Mouse (Mus musculus) embryonic facial prominence, embryonic 14.5 days (tissue): ENCODE results near the gene Pidd1. TPM values are rescaled to one million over a fixed set of nuclear protein-coding genes. Genes with fewer than 3 reads are reported as not detected.
A peak's percentile ranks its signal among the peaks of the same experiment; 100 is the strongest.

Experiments used
- ATAC-seq: fragments of 200-750 bp; cut with Nextera tagmentation; 2 replicates; pipeline ENCODE4 v1.8.0; 2017; ENCODE audit warnings: low read depth, moderate number of reproducible peaks, moderate TSS enrichment
- DNase-seq: peaks from one replicate; pipeline ENCODE4 v3.0.0-alpha.2; 2015; ENCODE audit warnings: low spot score
- H3K27ac ChIP-seq: fragments of 300-500 bp; sonication (generic); replicated peaks from 2 replicates; pipeline ENCODE4 v1.5.1; 2014; ENCODE audit warnings: low read depth, mild to moderate bottlenecking, low read length, moderate library complexity
- H3K27me3 ChIP-seq: fragments of 300-500 bp; sonication (generic); replicated peaks from 2 replicates; pipeline ENCODE4 v1.6.1; 2014; ENCODE audit warnings: low read length; ENCODE audit not compliant: control insufficient read depth, insufficient read depth
- H3K36me3 ChIP-seq: fragments of 300-500 bp; sonication (generic); 2 replicates; pipeline ENCODE4 v1.6.1; 2014; ENCODE audit warnings: low read length, mixed read lengths; ENCODE audit not compliant: control insufficient read depth, insufficient read depth
- H3K4me1 ChIP-seq: fragments of 300-500 bp; sonication (generic); 2 replicates; pipeline ENCODE4 v1.6.1; 2014; ENCODE audit warnings: antibody characterized with exemption, low read length; ENCODE audit not compliant: control insufficient read depth, insufficient read depth
- H3K4me2 ChIP-seq: fragments of 300-500 bp; sonication (generic); 2 replicates; pipeline ENCODE4 v1.6.1; 2014; ENCODE audit warnings: low read depth, mild to moderate bottlenecking, low read length, moderate library complexity, mixed read lengths
- H3K4me3 ChIP-seq: fragments of 300-500 bp; sonication (generic); 2 replicates; pipeline ENCODE4 v1.5.1; 2014; ENCODE audit warnings: low read depth, mild to moderate bottlenecking, low read length
- H3K9ac ChIP-seq: fragments of 300-500 bp; sonication (generic); 2 replicates; pipeline ENCODE4 v1.6.1; 2014; ENCODE audit warnings: low read depth, mild to moderate bottlenecking, low read length, moderate library complexity, mixed read lengths
- H3K9me3 ChIP-seq: fragments of 300-500 bp; sonication (generic); 2 replicates; pipeline ENCODE4 v1.6.1; 2016; ENCODE audit warnings: low read length; ENCODE audit not compliant: control insufficient read depth
- WGBS: fragments of 180-500 bp; shearing (Covaris S2); extraction: QIAGEN DNeasy Blood & Tissue Kit; methylation state at CpG from one replicate; pipeline ENCODE4 v1.1.7; 2014; 5-methylcytosine and 5-hydroxymethylcytosine counted together
- polyA plus RNA-seq: library from polyadenylated mRNA; unstranded; fragments of >200 nt; fragmentation: Nextera tagmentation; extraction: Ambion mirVana; gene quantifications from 2 replicates; pipeline ENCODE4 v1.2.1, GENCODE M21; 2014

Gene Pidd1
- 7.1 and 7.4 TPM in 2 replicates for polyA plus RNA-seq

- Histone ChIP-seq H3K9me3 (no peaks in the 10 kb centered on the region), H3K27me3 (no peaks in the 10 kb centered on the region), H3K4me1 (peaks cover 23% of the 10 kb centered on the region), H3K27ac (peak within 1 kb of the TSS; percentile 4; the same call in 1 of the 2 replicates), H3K4me3 (peak within 1 kb of the TSS; percentile 40), H3K4me2 (peak within 1 kb of the TSS; percentile 67), H3K9ac (peak within 1 kb of the TSS; percentile 56), H3K36me3 (peaks cover 34% of the 10 kb centered on the region)
- WGBS, result under 1% methylated on average over 22 of the region's 25 CpGs
- ATAC-seq (peak; percentile 63), DNase-seq (peak; percentile 92)
Observed at GRCm38 (mm10) chr7:141443828-141444237, at the start of gene Pidd1. TSS of gene Pidd1 (minus strand) at chr7:141444025.

GRCm38 (mm10) chr7:141492738-141493137 is 48.9 kb upstream of the Pidd1 start:
- 85% methylated on average over 5 of the region's 5 CpGs for WGBS
- no peak for DNase-seq
- no peaks in the 10 kb centered on the region for H3K4me1 ChIP-seq

GRCm38 (mm10) chr7:141491151-141491550 is 47.3 kb upstream of the Pidd1 start:
- ATAC-seq (no peak), DNase-seq (no peak)
- Histone ChIP-seq H3K9me3 (no peaks in the 10 kb centered on the region), H3K4me2 (no peak overlapping the region), H3K27me3 (no peaks in the 10 kb centered on the region), H3K9ac (no peak overlapping the region), H3K36me3 (peaks cover 36% of the 10 kb centered on the region; the same call in 1 of the 2 replicates), H3K27ac (no peak overlapping the region), H3K4me1 (no peaks in the 10 kb centered on the region), H3K4me3 (no peak overlapping the region)
- WGBS, result 81% methylated on average over 2 of the region's 2 CpGs

More at GRCm38 (mm10) chr7:141492738-141493137, 48.9 kb upstream of the Pidd1 start:
- Histone ChIP-seq H3K36me3 (peaks cover 39% of the 10 kb centered on the region; the same call in 1 of the 2 replicates), H3K4me2 (no peak overlapping the region), H3K9me3 (no peaks in the 10 kb centered on the region), H3K4me3 (no peak overlapping the region), H3K9ac (no peak overlapping the region), H3K27ac (no peak overlapping the region), H3K27me3 (no peaks in the 10 kb centered on the region)
- ATAC-seq, result no peak

GRCm38 (mm10) chr7:141487141-141487540 is 43.3 kb upstream of the Pidd1 start:
- 78% methylated on average over 7 of the region's 7 CpGs for WGBS
- Histone ChIP-seq H3K4me3 (no peak overlapping the region), H3K27me3 (peaks cover 8% of the 10 kb centered on the region), H3K9ac (no peak overlapping the region), H3K4me1 (peaks cover 7% of the 10 kb centered on the region; the same call in 1 of the 2 replicates), H3K9me3 (no peaks in the 10 kb centered on the region), H3K27ac (no peak overlapping the region), H3K36me3 (peaks cover 14% of the 10 kb centered on the region; the same call in 1 of the 2 replicates), H3K4me2 (no peak overlapping the region)
- no peak for ATAC-seq
- DNase-seq, result no peak

- Histone ChIP-seq H3K9ac (no peak overlapping the region), H3K9me3 (no peaks in the 10 kb centered on the region), H3K4me1 (peaks cover 7% of the 10 kb centered on the region; the same call in 1 of the 2 replicates), H3K36me3 (0 out of 2 replicates have a peak, but pooled peaks cover 6% of the 10 kb centered on the region), H3K27ac (no peak overlapping the region), H3K4me3 (no peak overlapping the region), H3K27me3 (peaks cover 14% of the 10 kb centered on the region), H3K4me2 (no peak overlapping the region)
- DNase-seq (no peak), ATAC-seq (no peak)
- WGBS, result 100% methylated on average over 1 of the region's 1 CpGs
Observed at GRCm38 (mm10) chr7:141486239-141486638, 42.4 kb upstream of the Pidd1 start.

- Histone ChIP-seq H3K27me3 (peaks cover 14% of the 10 kb centered on the region), H3K36me3 (0 out of 2 replicates have a peak, but pooled peaks cover 3% of the 10 kb centered on the region), H3K9me3 (no peaks in the 10 kb centered on the region), H3K4me1 (peaks cover 7% of the 10 kb centered on the region; the same call in 1 of the 2 replicates), H3K4me3 (no peak overlapping the region), H3K4me2 (no peak overlapping the region), H3K27ac (no peak overlapping the region), H3K9ac (no peak overlapping the region)
- ATAC-seq (no peak), DNase-seq (no peak)
- WGBS, result 87% methylated on average over 2 of the region's 2 CpGs
Observed at GRCm38 (mm10) chr7:141485606-141486005, 41.8 kb upstream of the Pidd1 start.

- H3K4me3 ChIP-seq, result no peak overlapping the region
- 81% methylated on average over 2 of the region's 2 CpGs for WGBS
- H3K4me1 ChIP-seq, result peaks cover 7% of the 10 kb centered on the region; the same call in 1 of the 2 replicates
- H3K36me3 ChIP-seq, result no peaks in the 10 kb centered on the region
- H3K9ac ChIP-seq, result no peak overlapping the region
- no peak overlapping the region for H3K4me2 ChIP-seq
- DNase-seq (no peak), ATAC-seq (no peak)
- H3K27ac ChIP-seq, result no peak overlapping the region
- peaks cover 16% of the 10 kb centered on the region for H3K27me3 ChIP-seq
- H3K9me3 ChIP-seq, result no peaks in the 10 kb centered on the region
Observed at GRCm38 (mm10) chr7:141485186-141485585, 41.4 kb upstream of the Pidd1 start.

GRCm38 (mm10) chr7:141484186-141485120 is 40.6 kb upstream of the Pidd1 start:
- Histone ChIP-seq H3K27ac (no peak overlapping the region), H3K9ac (no peak overlapping the region), H3K27me3 (peaks cover 19% of the 10 kb centered on the region), H3K4me1 (peaks cover 7% of the 10 kb centered on the region; the same call in 1 of the 2 replicates), H3K36me3 (no peaks in the 10 kb centered on the region), H3K4me3 (no peak overlapping the region), H3K4me2 (no peak overlapping the region), H3K9me3 (no peaks in the 10 kb centered on the region)
- DNase-seq, result no peak
- ATAC-seq, result no peak
- WGBS, result 76% methylated on average over 5 of the region's 5 CpGs
